Mouse (Mus musculus): ENCODE measurements around the gene Elof1. TPM values are rescaled to one million over a fixed set of nuclear protein-coding genes. Genes with fewer than 3 reads are reported as not detected.
A peak's percentile ranks its signal among the peaks of the same experiment; 100 is the strongest.
"Not testable (repeated sequence)": the region's sequence is repeated elsewhere in the genome, so short reads cannot be mapped to it uniquely, and the experiment has no call there.

Elof1 gene
- polyA plus RNA-seq, 1 experiment from 2014 or later, result 179 TPM

- Histone ChIP-seq H3K4me3 (no peak overlapping the region), H3K4me2 (no peak overlapping the region), H3K9me3 (no peaks in the 10 kb centered on the region), H3K4me1 (replicated peaks) (peaks cover 23% of the 10 kb centered on the region), H3K27me3 (0 out of 2 replicates have a peak, but pooled peaks cover 6% of the 10 kb centered on the region), H3K9ac (no peak overlapping the region), H3K36me3 (peaks cover 6% of the 10 kb centered on the region), H3K27ac (no peak overlapping the region)
- no peak for ATAC-seq (ENCODE audit: low FRiP score)
- 93% methylated on average over 3 of the region's 3 CpGs for WGBS
These were observed 36.8 kb upstream of the Elof1 start for GRCm38 (mm10) chr9:22153810-22154209.

GRCm38 (mm10) chr9:22150946-22151345, 34.0 kb upstream of the Elof1 start:
- no peaks in the 10 kb centered on the region for H3K36me3 ChIP-seq
- H3K9ac ChIP-seq, result no peak overlapping the region
- no peak overlapping the region for H3K27ac ChIP-seq
- 89% methylated on average over 2 of the region's 2 CpGs for WGBS
- H3K4me3 ChIP-seq, result no peak overlapping the region
- no peak overlapping the region for H3K4me2 ChIP-seq
- H3K27me3 ChIP-seq, result no peaks in the 10 kb centered on the region
- H3K9me3 ChIP-seq, result 0 out of 2 replicates have a peak, but pooled peaks cover 4% of the 10 kb centered on the region
- ATAC-seq (ENCODE audit: low FRiP score), result no peak
- H3K4me1 ChIP-seq (replicated peaks), result peaks cover 4% of the 10 kb centered on the region

GRCm38 (mm10) chr9:22150249-22150693, 33.3 kb upstream of the Elof1 start:
- H3K9ac ChIP-seq; H3K4me3 ChIP-seq; H3K36me3 ChIP-seq; H3K27ac ChIP-seq; H3K4me2 ChIP-seq; ATAC-seq (ENCODE audit: low FRiP score); H3K9me3 ChIP-seq; H3K27me3 ChIP-seq; H3K4me1 ChIP-seq (replicated peaks): not testable (repeated sequence)
- 91% methylated on average over 7 of the region's 7 CpGs for WGBS

GRCm38 (mm10) chr9:22149426-22150248, 32.7 kb upstream of the Elof1 start:
- WGBS, result 79% methylated on average over 20 of the region's 20 CpGs
- no peak for ATAC-seq (ENCODE audit: low FRiP score)
- 0 out of 2 replicates have a peak, but pooled peaks cover 4% of the 10 kb centered on the region for H3K9me3 ChIP-seq
- no peaks in the 10 kb centered on the region for H3K36me3 ChIP-seq
- H3K4me1 ChIP-seq (replicated peaks), result no peaks in the 10 kb centered on the region
- H3K27me3 ChIP-seq, result no peaks in the 10 kb centered on the region
- H3K4me3 ChIP-seq, result no peak overlapping the region
- H3K9ac ChIP-seq, result no peak overlapping the region
- H3K27ac ChIP-seq, result no peak overlapping the region
- H3K4me2 ChIP-seq, result no peak overlapping the region

GRCm38 (mm10) chr9:22144304-22144965, 27.5 kb upstream of the Elof1 start:
- Histone ChIP-seq H3K4me2 (no peak overlapping the region), H3K36me3 (no peaks in the 10 kb centered on the region), H3K4me3 (no peak overlapping the region), H3K9me3 (0 out of 2 replicates have a peak, but pooled peaks cover 4% of the 10 kb centered on the region), H3K27me3 (no peaks in the 10 kb centered on the region), H3K9ac (no peak overlapping the region), H3K4me1 (replicated peaks) (no peaks in the 10 kb centered on the region), H3K27ac (no peak overlapping the region)
- 86% methylated on average over 8 of the region's 8 CpGs for WGBS
- no peak for ATAC-seq (ENCODE audit: low FRiP score)

- Histone ChIP-seq H3K9me3 (0 out of 2 replicates have a peak, but pooled peaks cover 4% of the 10 kb centered on the region), H3K4me3 (no peak overlapping the region), H3K27ac (no peak overlapping the region), H3K9ac (no peak overlapping the region), H3K36me3 (no peaks in the 10 kb centered on the region), H3K4me2 (no peak overlapping the region), H3K27me3 (no peaks in the 10 kb centered on the region), H3K4me1 (replicated peaks) (no peaks in the 10 kb centered on the region)
- ATAC-seq (ENCODE audit: low FRiP score), result peak; percentile 61; the same call in 1 of the 2 replicates
- WGBS, result 57% methylated on average over 17 of the region's 17 CpGs
These were observed 26.4 kb upstream of the Elof1 start for GRCm38 (mm10) chr9:22143108-22144037.

GRCm38 (mm10) chr9:22139746-22140145, 22.8 kb upstream of the Elof1 start:
- no peak overlapping the region for H3K4me2 ChIP-seq
- no peak overlapping the region for H3K9ac ChIP-seq
- H3K4me1 ChIP-seq (replicated peaks), result peaks cover 4% of the 10 kb centered on the region
- no peak for ATAC-seq (ENCODE audit: low FRiP score)
- H3K9me3 ChIP-seq, result no peaks in the 10 kb centered on the region
- WGBS, result 87% methylated on average over 5 of the region's 5 CpGs
- peaks cover 11% of the 10 kb centered on the region for H3K27me3 ChIP-seq
- H3K27ac ChIP-seq, result no peak overlapping the region
- H3K36me3 ChIP-seq, result no peaks in the 10 kb centered on the region
- no peak overlapping the region for H3K4me3 ChIP-seq

- Histone ChIP-seq H3K27ac (no peak overlapping the region), H3K36me3 (no peaks in the 10 kb centered on the region), H3K4me1 (replicated peaks) (peaks cover 4% of the 10 kb centered on the region), H3K9ac (no peak overlapping the region), H3K27me3 (peaks cover 12% of the 10 kb centered on the region), H3K4me2 (no peak overlapping the region), H3K9me3 (no peaks in the 10 kb centered on the region), H3K4me3 (no peak overlapping the region)
- no peak for ATAC-seq (ENCODE audit: low FRiP score)
- 25% methylated on average over 2 of the region's 2 CpGs for WGBS
These were observed 21.5 kb upstream of the Elof1 start for GRCm38 (mm10) chr9:22138480-22138879.

- Histone ChIP-seq H3K4me2 (no peak overlapping the region), H3K27ac (no peak overlapping the region), H3K9me3 (no peaks in the 10 kb centered on the region), H3K9ac (no peak overlapping the region; the same call in 1 of the 2 replicates), H3K36me3 (no peaks in the 10 kb centered on the region), H3K4me3 (no peak overlapping the region), H3K4me1 (replicated peaks) (peaks cover 5% of the 10 kb centered on the region), H3K27me3 (peaks cover 27% of the 10 kb centered on the region)
- no peak for ATAC-seq (ENCODE audit: low FRiP score)
- WGBS, result 7% methylated on average over 23 of the region's 23 CpGs
These were observed 20.0 kb upstream of the Elof1 start for GRCm38 (mm10) chr9:22136765-22137547.

- peaks cover 39% of the 10 kb centered on the region for H3K27me3 ChIP-seq
- H3K4me1 ChIP-seq (replicated peaks), result peaks cover 14% of the 10 kb centered on the region
- no peak for ATAC-seq (ENCODE audit: low FRiP score)
- 67% methylated on average over 7 of the region's 7 CpGs for WGBS
- no peaks in the 10 kb centered on the region for H3K36me3 ChIP-seq
- H3K27ac ChIP-seq, result no peak within 1 kb of the TSS
- no peak within 1 kb of the TSS for H3K4me2 ChIP-seq
- H3K9ac ChIP-seq, result no peak within 1 kb of the TSS
- no peaks in the 10 kb centered on the region for H3K9me3 ChIP-seq
- H3K4me3 ChIP-seq, result no peak within 1 kb of the TSS
These were observed 18.8 kb upstream of the Elof1 start, which contains the start of gene Acp5 for GRCm38 (mm10) chr9:22135644-22136390. TSS of gene Acp5 (minus strand) at chr9:22135711.
